Mouse (Mus musculus) C2C12 (cell line): Measurements from ENCODE around the gene Enpp4.

Source experiments
- CTCF ChIP-seq: IDR thresholded peaks from one replicate; pipeline ENCODE4 v1.5.1; 2011; ENCODE audit not compliant: control insufficient read depth, insufficient read depth, insufficient read length
- USF1 ChIP-seq: IDR thresholded peaks from one replicate; pipeline ENCODE4 v1.6.1; 2011; ENCODE audit warnings: low read depth, mild to moderate bottlenecking, control low read depth, moderate library complexity

DNA sequence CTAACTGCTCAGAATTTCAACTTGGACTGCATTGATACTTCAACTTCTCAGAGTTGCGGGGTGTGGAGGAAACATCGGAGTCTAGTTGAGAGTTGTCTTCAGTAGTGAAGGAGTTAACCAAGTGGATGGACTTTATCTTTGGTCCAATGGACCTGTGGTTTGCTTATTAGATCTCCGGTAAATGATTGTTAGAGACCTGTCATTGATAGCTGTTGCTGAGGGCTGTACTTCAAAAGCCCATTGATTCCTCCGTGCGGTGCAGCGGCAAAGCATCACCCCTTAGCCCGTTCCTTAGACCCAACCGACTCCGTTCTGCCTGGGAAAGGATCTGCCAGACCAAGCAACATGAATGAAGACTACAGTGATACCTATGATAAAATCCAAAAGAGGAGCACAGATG, 28.9 kb upstream of the Enpp4 start:
- TF ChIP-seq USF1 (no peak), CTCF (no peak)
